In genomic region chr19:11928025-11928748, GRCm38 (mm10) we compare ENCODE assay signal across 18 mouse cellular contexts. TPM values are rescaled to one million over a fixed set of nuclear protein-coding genes. Genes with fewer than 3 reads are reported as not detected.
A peak's percentile ranks its signal among the peaks of the same experiment; 100 is the strongest.
DNase-seq lines count a peak whose midpoint lies in the region; ATAC-seq and TF ChIP-seq lines count a peak whose summit lies in the region.
"Had no signal": no experiment of that assay in that cellular context is flagged by ENCODE, and none has a peak within 500 bp of the region (broad histone marks: within the 10 kb centered on the region; RNA-seq: fewer than 3 reads in every experiment).

No protein-coding gene starts in this region.

- H3K9me3 ChIP-seq in MEL (replicated peaks; ENCODE audit: insufficient read depth, low read length), result no peaks in the 10 kb centered on the region
- no peaks in the 10 kb centered on the region for H3K9me3 ChIP-seq in liver, embryonic 14.5 days (ENCODE audit: control insufficient read depth, low read length)
- no peaks in the 10 kb centered on the region for H3K9me3 ChIP-seq in hindbrain, embryonic 14.5 days (ENCODE audit: control insufficient read depth, low read length)
- H3K9me3 ChIP-seq: heart, embryonic 10.5 days; hindbrain, embryonic 12.5 days; lung, embryonic 15.5 days had no signal

- intact Hi-C loops in left cerebral cortex, postnatal 36 days (cut with DNase I), result no loop called here

- peak; percentile 80 for ATAC-seq in common myeloid progenitor, adult 5-6 weeks (replicated peaks; ENCODE audit: low read depth, poor library complexity, severe bottlenecking)
- peak; percentile 97 for ATAC-seq in liver, embryonic 14.5 days (ENCODE audit: insufficient read depth)
- no peak for ATAC-seq in hindbrain, embryonic 14.5 days (ENCODE audit: low FRiP score)

- peaks cover 21 to 38% of the 10 kb centered on the region in 2 experiments for H3K36me3 ChIP-seq in MEL (ENCODE audit: control insufficient read depth in 1 of 2, insufficient read depth in 2 of 2, low read length in 2 of 2)
- peaks cover 47% of the 10 kb centered on the region for H3K36me3 ChIP-seq in liver, embryonic 14.5 days (replicated peaks; ENCODE audit: control insufficient read depth, insufficient read depth, low read depth)
- peaks cover 94% of the 10 kb centered on the region for H3K36me3 ChIP-seq in hindbrain, embryonic 14.5 days (replicated peaks; ENCODE audit: control insufficient read depth, insufficient read depth)

- no peak for TF ChIP-seq CTCF in MEL (IDR thresholded peaks at IDR 0.05 in 2 of 3, conservative IDR thresholded peaks at IDR 0.05 in 1 of 3; ENCODE audit: control insufficient read depth in 1 of 3, insufficient read depth in 1 of 3, low read depth in 2 of 3, low read length in 3 of 3, poor library complexity in 1 of 3, severe bottlenecking in 1 of 3)
- TF ChIP-seq CTCF in liver, embryonic 14.5 days (IDR thresholded peaks at IDR 0.05; ENCODE audit: low read depth), result no peak

- H3K27me3 ChIP-seq in MEL (ENCODE audit: control insufficient read depth in 1 of 2, insufficient read depth in 2 of 2, low read length in 2 of 2), result no peaks in the 10 kb centered on the region
- H3K27me3 ChIP-seq in liver, embryonic 14.5 days (ENCODE audit: control insufficient read depth, insufficient read depth, low read length), result no peaks in the 10 kb centered on the region
- H3K27me3 ChIP-seq in hindbrain, embryonic 14.5 days (ENCODE audit: control insufficient read depth, insufficient read depth, low read length), result no peaks in the 10 kb centered on the region
- H3K27me3 ChIP-seq: hindbrain, embryonic 12.5 days; lung, embryonic 15.5 days had no signal

- H3K4me1 ChIP-seq in MEL (ENCODE audit: control insufficient read depth in 1 of 2, insufficient read depth in 2 of 2, low read length in 2 of 2), result peaks cover 9 to 21% of the 10 kb centered on the region in 2 experiments; a peak in 3 of 4 replicates
- peaks cover 9 to 11% of the 10 kb centered on the region in 2 experiments for H3K4me1 ChIP-seq in liver, embryonic 14.5 days (replicated peaks; ENCODE audit: control insufficient read depth in 2 of 2, insufficient read depth in 2 of 2, low read length in 1 of 2)
- no peaks in the 10 kb centered on the region for H3K4me1 ChIP-seq in hindbrain, embryonic 14.5 days (replicated peaks; ENCODE audit: control insufficient read depth, insufficient read depth, low read length)
- H3K4me1 ChIP-seq: heart, embryonic 10.5 days; hindbrain, embryonic 12.5 days; lung, embryonic 15.5 days had no signal

- TF ChIP-seq RAD21 in MEL (IDR thresholded peaks at IDR 0.05; ENCODE audit: low read depth, low read length), result no peak

- TF ChIP-seq EP300 in MEL (IDR thresholded peaks at IDR 0.05; ENCODE audit: low read depth in 1 of 2, low read length in 2 of 2), result peak; percentile 82
- 0 out of 2 replicates have a peak, but pooled peaks have one; percentile 29 for TF ChIP-seq EP300 in liver, embryonic 14.5 days (IDR thresholded peaks at IDR 0.05; ENCODE audit: low read depth)

- peak overlapping the region; percentile 62 for H3K27ac ChIP-seq in MEL (ENCODE audit: control insufficient read depth, low read depth, low read length)
- peak overlapping the region; percentile 47 for H3K27ac ChIP-seq in liver, embryonic 14.5 days
- H3K27ac ChIP-seq in hindbrain, embryonic 14.5 days, result no peak overlapping the region
- H3K27ac ChIP-seq: heart, embryonic 10.5 days; hindbrain, embryonic 12.5 days; lung, embryonic 15.5 days had no signal

- peak; percentile 8 for DNase-seq in embryo, embryonic 10 days (ENCODE audit: low spot score)
- DNase-seq in embryo, embryonic 9.5 days (ENCODE audit: extremely low spot score), result no peak
- DNase-seq in MEL (ENCODE audit: low read depth, low spot score), result peak; percentile 96
- peak; percentile 78 to 82 (median 78) for DNase-seq in liver, embryonic 14.5 days (ENCODE audit: low read depth in 3 of 3, low spot score in 3 of 3)
- no peak for DNase-seq in left cerebral cortex, postnatal 36 days (ENCODE audit: low spot score in 2 of 2)
- no peak for DNase-seq in cerebellum, postnatal 14 days
- no peak for DNase-seq in hindbrain, embryonic 14.5 days (ENCODE audit: low spot score)
- DNase-seq: adrenal gland, adult 8-10 months; cerebellum, adult 11-12 months; kidney, adult 2 months had no signal

- no peak overlapping the region for H3K4me2 ChIP-seq in liver, embryonic 14.5 days (ENCODE audit: low read depth)
- no peak overlapping the region for H3K4me2 ChIP-seq in hindbrain, embryonic 14.5 days (replicated peaks)
- H3K4me2 ChIP-seq: hindbrain, embryonic 12.5 days; lung, embryonic 15.5 days; midbrain, embryonic 11.5 days had no signal

- TF ChIP-seq POLR2A in MEL (IDR thresholded peaks at IDR 0.05; ENCODE audit: control insufficient read depth in 1 of 2, insufficient read depth in 1 of 2, low read depth in 1 of 2, low read length in 2 of 2, poor library complexity in 1 of 2), result no peak

- H3K4me3 ChIP-seq in MEL (ENCODE audit: control insufficient read depth in 1 of 2, insufficient read depth in 1 of 2, low read depth in 2 of 2, low read length in 2 of 2), result no peak overlapping the region
- H3K4me3 ChIP-seq in liver, embryonic 14.5 days (ENCODE audit: insufficient read depth in 1 of 2, low read depth in 2 of 2, low read length in 2 of 2), result no peak overlapping the region
- H3K4me3 ChIP-seq in hindbrain, embryonic 14.5 days (replicated peaks; ENCODE audit: low read length), result no peak overlapping the region
- H3K4me3 ChIP-seq: heart, embryonic 10.5 days; hindbrain, embryonic 12.5 days; lung, embryonic 15.5 days had no signal

- 33% methylated on average over 4 of the region's 4 CpGs for WGBS in liver, embryonic 14.5 days (ENCODE audit: insufficient replicate concordance)
- WGBS in hindbrain, embryonic 14.5 days, result 95% methylated on average over 4 of the region's 4 CpGs

- 0 out of 2 replicates have a peak overlapping the region, but pooled peaks have one; percentile 8 for H3K9ac ChIP-seq in MEL (ENCODE audit: control insufficient read depth, low read depth, low read length, poor library complexity, severe bottlenecking)
- H3K9ac ChIP-seq in liver, embryonic 14.5 days (replicated peaks), result no peak overlapping the region; the same call in 1 of the 2 replicates
- no peak overlapping the region for H3K9ac ChIP-seq in hindbrain, embryonic 14.5 days
- H3K9ac ChIP-seq: hindbrain, embryonic 12.5 days; lung, embryonic 15.5 days had no signal

- peaks cover 1% of the 10 kb centered on the region for H3K79me2 ChIP-seq in MEL (ENCODE audit: control insufficient read depth, insufficient read depth, low read length, poor library complexity)

TF ChIP-seq in MEL, 35 proteins besides CTCF, POLR2A, EP300 and RAD21 (continues in another document):
- TF ChIP-seq POLR2AphosphoS2 (IDR thresholded peaks at IDR 0.05; ENCODE audit: low read length) (no peak), GATA1 (IDR thresholded peaks at IDR 0.05; ENCODE audit: low read depth, low read length) (peak; percentile 80), MEF2A (IDR thresholded peaks at IDR 0.05; ENCODE audit: extremely low read depth, insufficient replicate concordance, low read depth, low read length, poor library complexity, severe bottlenecking) (no peak), TCF12 (IDR thresholded peaks at IDR 0.05; ENCODE audit: low read depth, low read length) (peak; percentile 62), TAL1 (IDR thresholded peaks at IDR 0.05; ENCODE audit: low read length) (peak; percentile 48), E2F4 (IDR thresholded peaks at IDR 0.05; ENCODE audit: borderline replicate concordance, low read depth, low read length) (no peak), GABPA (IDR thresholded peaks at IDR 0.05; ENCODE audit: low read depth, low read length) (peak; percentile 91), USF2 (IDR thresholded peaks at IDR 0.05; ENCODE audit: borderline replicate concordance in 1 of 2, insufficient read depth in 1 of 2, low read depth in 1 of 2, low read length in 2 of 2) (no peak)

RNA-seq across cellular contexts. Expression of gene Patl1, which starts 16.0 kb away (rescaled TPM):
- total RNA-seq in MEL (2012; rRNA removed), result 5.4 and 6.1 TPM in 2 replicates
- 10 to 100 TPM in 1 of 2 experiments, not detected in 1; 33.5 TPM for polyA plus RNA-seq in MEL (2012; ENCODE audit: insufficient read depth in 1 of 2, insufficient read length in 2 of 2, low read depth in 1 of 2, low replicate concordance in 2 of 2, missing spikeins in 1 of 2)
- total RNA-seq in common myeloid progenitor, adult 5-6 weeks (2017), result 18.2 and 21.0 TPM in 2 replicates
- polyA plus RNA-seq in liver, embryonic 14.5 days (2012; rRNA removed), result 8.0 and 8.7 TPM in 2 replicates
- polyA plus RNA-seq in liver, embryonic 14.5 days (2014; fragmentation: Nextera tagmentation; extraction: Ambion mirVana), result 6.0 and 7.1 TPM in 2 replicates
- 10 to 100 TPM; 18.5 to 19.6 TPM for total RNA-seq in left cerebral cortex, postnatal 36 days (2021)
- polyA plus RNA-seq in hindbrain, embryonic 14.5 days (2014; fragmentation: Nextera tagmentation; extraction: Ambion mirVana), result 19.3 and 20.0 TPM in 2 replicates

RNA-seq across cellular contexts. Expression of gene Osbp, which starts 37.6 kb away (rescaled TPM):
- total RNA-seq in MEL (2012; rRNA removed), result 16.4 and 16.5 TPM in 2 replicates
- 10 to 100 TPM; 38.8 to 64.6 TPM for polyA plus RNA-seq in MEL (2012; ENCODE audit: insufficient read depth in 1 of 2, insufficient read length in 2 of 2, low read depth in 1 of 2, low replicate concordance in 2 of 2, missing spikeins in 1 of 2)
- total RNA-seq in common myeloid progenitor, adult 5-6 weeks (2017), result 31.4 and 47.0 TPM in 2 replicates
- polyA plus RNA-seq in liver, embryonic 14.5 days (2012; rRNA removed), result 8.2 and 11.7 TPM in 2 replicates
- polyA plus RNA-seq in liver, embryonic 14.5 days (2014; fragmentation: Nextera tagmentation; extraction: Ambion mirVana), result 3.9 and 5.0 TPM in 2 replicates
- total RNA-seq in left cerebral cortex, postnatal 36 days (2021), result 10 to 100 TPM; 55.5 to 59.1 TPM
- 6.6 and 6.9 TPM in 2 replicates for polyA plus RNA-seq in hindbrain, embryonic 14.5 days (2014; fragmentation: Nextera tagmentation; extraction: Ambion mirVana)

RNA-seq across cellular contexts. Expression of gene Olfr1420, which starts 41.8 kb away (rescaled TPM):
- not detected in 2 replicates for total RNA-seq in MEL (2012; rRNA removed)
- polyA plus RNA-seq in MEL (2012; ENCODE audit: insufficient read depth in 1 of 2, insufficient read length in 2 of 2, low read depth in 1 of 2, low replicate concordance in 2 of 2, missing spikeins in 1 of 2), result under 1 TPM in 1 of 2 experiments, not detected in 1; 0.03 TPM
- not detected in 2 replicates for total RNA-seq in common myeloid progenitor, adult 5-6 weeks (2017)
- not detected in 2 replicates for polyA plus RNA-seq in liver, embryonic 14.5 days (2012; rRNA removed)
- not detected in 2 replicates for polyA plus RNA-seq in liver, embryonic 14.5 days (2014; fragmentation: Nextera tagmentation; extraction: Ambion mirVana)
- not detected for total RNA-seq in left cerebral cortex, postnatal 36 days (2021)
- polyA plus RNA-seq in hindbrain, embryonic 14.5 days (2014; fragmentation: Nextera tagmentation; extraction: Ambion mirVana), result 0.07 TPM in 1 of 2 replicates, not detected in the other
- total RNA-seq: adrenal gland, adult 8-10 months; left cerebral cortex, postnatal 14 days had no signal
- polyA plus RNA-seq: forebrain, embryonic 11.5 days; kidney, adult 2 months had no signal

RNA-seq across cellular contexts. Expression of gene Olfr1419, which starts 53.3 kb away (rescaled TPM):
- total RNA-seq in MEL (2012; rRNA removed), result not detected in 2 replicates
- polyA plus RNA-seq in MEL (2012; ENCODE audit: insufficient read depth in 1 of 2, insufficient read length in 2 of 2, low read depth in 1 of 2, low replicate concordance in 2 of 2, missing spikeins in 1 of 2), result not detected
- total RNA-seq in common myeloid progenitor, adult 5-6 weeks (2017), result not detected in 2 replicates
- not detected in 2 replicates for polyA plus RNA-seq in liver, embryonic 14.5 days (2012; rRNA removed)
- not detected in 2 replicates for polyA plus RNA-seq in liver, embryonic 14.5 days (2014; fragmentation: Nextera tagmentation; extraction: Ambion mirVana)
- total RNA-seq in left cerebral cortex, postnatal 36 days (2021), result not detected
- polyA plus RNA-seq in hindbrain, embryonic 14.5 days (2014; fragmentation: Nextera tagmentation; extraction: Ambion mirVana), result not detected in 2 replicates
- total RNA-seq: adrenal gland, adult 8-10 months; left cerebral cortex, postnatal 14 days had no signal
- polyA plus RNA-seq: embryonic facial prominence, embryonic 11.5 days; forebrain, embryonic 11.5 days; heart, embryonic 10.5 days; hindbrain, embryonic 12.5 days; kidney, adult 2 months; lung, embryonic 15.5 days; midbrain, embryonic 11.5 days had no signal

Comparison
In these comparisons a context has a peak if more than half of its experiments do, and no peak if none do; other contexts are left out.
1. DNase-seq: peak in embryo, embryonic 10 days (single experiment), MEL (single experiment) and liver, embryonic 14.5 days (3 of 3); none in embryo, embryonic 9.5 days (single experiment), left cerebral cortex, postnatal 36 days (0 of 2), cerebellum, postnatal 14 days (0 of 2) and hindbrain, embryonic 14.5 days (single experiment).